Mouse (Mus musculus): Measurements from ENCODE around the gene Ftsj3. TPM values are rescaled to one million over a fixed set of nuclear protein-coding genes. Genes with fewer than 3 reads are reported as not detected.

Gene Ftsj3
- polyA plus RNA-seq, 1 experiment, result 48.7 TPM

GRCm38 (mm10) chr11:106267871-106268270, 12.0 kb upstream of the Ftsj3 start:
- H3K79me3 ChIP-seq (ENCODE audit: low read depth), result peaks cover 32% of the 10 kb centered on the region
- no peaks in the 10 kb centered on the region for H3K27me3 ChIP-seq (ENCODE audit: control insufficient read depth, insufficient read depth, insufficient read length)
- no peak overlapping the region for H3ac ChIP-seq (ENCODE audit: control insufficient read depth, insufficient read length, low read depth)
- H3K4me3 ChIP-seq (ENCODE audit: insufficient read depth, poor library complexity, severe bottlenecking), result no peak overlapping the region
- H3K36me3 ChIP-seq (ENCODE audit: control insufficient read depth, insufficient read depth), result peaks cover 49% of the 10 kb centered on the region
- TF ChIP-seq MYOD1 (IDR thresholded peaks at IDR 0.05; ENCODE audit: control insufficient read depth, insufficient read length, low read depth) (no peak), FOSL1 (IDR thresholded peaks at IDR 0.05; ENCODE audit: insufficient read depth, low read length, poor library complexity, severe bottlenecking) (no peak), USF1 (IDR thresholded peaks at IDR 0.05; ENCODE audit: low read depth) (no peak), CEBPB (IDR thresholded peaks at IDR 0.05; ENCODE audit: low read depth) (no peak), MAX (IDR thresholded peaks at IDR 0.05) (no peak), CTCF (IDR thresholded peaks at IDR 0.05; ENCODE audit: control insufficient read depth, insufficient read depth, insufficient read length) (no peak), MYOG (IDR thresholded peaks at IDR 0.05; ENCODE audit: control insufficient read depth, extremely low read depth, insufficient read length) (no peak)
- peaks cover 53% of the 10 kb centered on the region for H3K79me2 ChIP-seq (ENCODE audit: control insufficient read depth, insufficient read depth)

DNA sequence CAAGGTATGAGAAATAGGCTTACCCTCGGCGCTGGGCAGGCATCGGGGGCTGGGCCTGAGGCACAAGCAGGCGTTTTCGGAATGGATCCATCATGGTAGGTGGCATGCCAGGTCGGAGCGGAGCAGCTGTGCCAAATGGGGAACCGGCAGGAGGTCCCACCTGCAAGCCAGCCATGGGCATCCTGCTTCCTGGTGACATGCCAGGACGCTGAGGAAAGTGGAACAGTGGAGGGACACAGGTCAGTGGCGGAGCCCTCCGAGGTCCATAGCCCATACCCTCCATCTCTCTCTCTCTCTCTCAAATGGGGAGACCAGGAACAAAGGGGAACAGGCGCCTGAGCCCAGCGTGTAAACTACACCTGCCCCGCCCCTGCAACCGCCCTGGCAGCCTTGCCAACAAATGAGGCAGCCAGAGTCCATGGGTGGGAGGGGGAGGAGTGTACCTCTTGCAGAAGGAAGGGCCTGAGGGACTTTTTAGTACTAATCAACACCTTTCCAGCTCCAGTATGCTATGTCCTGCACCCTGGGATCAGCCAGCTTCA, 11.5 kb upstream of the Ftsj3 start:
- Histone ChIP-seq H3K4me3 (ENCODE audit: insufficient read depth, poor library complexity, severe bottlenecking) (no peak overlapping the region), H3K79me2 (ENCODE audit: control insufficient read depth, insufficient read depth) (peaks cover 51% of the 10 kb centered on the region), H3K27me3 (ENCODE audit: control insufficient read depth, insufficient read depth, insufficient read length) (no peaks in the 10 kb centered on the region), H3K79me3 (ENCODE audit: low read depth) (peaks cover 32% of the 10 kb centered on the region), H3ac (ENCODE audit: control insufficient read depth, insufficient read length, low read depth) (no peak overlapping the region), H3K36me3 (ENCODE audit: control insufficient read depth, insufficient read depth) (peaks cover 54% of the 10 kb centered on the region)
- TF ChIP-seq MAX (IDR thresholded peaks at IDR 0.05) (no peak), MYOG (IDR thresholded peaks at IDR 0.05; ENCODE audit: control insufficient read depth, extremely low read depth, insufficient read length) (no peak)

GRCm38 (mm10) chr11:106266431-106266830, 10.6 kb upstream of the Ftsj3 start:
- Histone ChIP-seq H3K4me3 (ENCODE audit: insufficient read depth, poor library complexity, severe bottlenecking) (no peak overlapping the region), H3K36me3 (ENCODE audit: control insufficient read depth, insufficient read depth) (peaks cover 63% of the 10 kb centered on the region)

GRCm38 (mm10) chr11:106265570-106265969, 9.7 kb upstream of the Ftsj3 start:
- Histone ChIP-seq H3K36me3 (ENCODE audit: control insufficient read depth, insufficient read depth) (peaks cover 72% of the 10 kb centered on the region), H3ac (ENCODE audit: control insufficient read depth, insufficient read length, low read depth) (no peak overlapping the region), H3K79me2 (ENCODE audit: control insufficient read depth, insufficient read depth) (peaks cover 45% of the 10 kb centered on the region), H3K4me3 (ENCODE audit: insufficient read depth, poor library complexity, severe bottlenecking) (no peak overlapping the region), H3K27me3 (ENCODE audit: control insufficient read depth, insufficient read depth, insufficient read length) (no peaks in the 10 kb centered on the region), H3K79me3 (ENCODE audit: low read depth) (peaks cover 24% of the 10 kb centered on the region)
- TF ChIP-seq MAX (IDR thresholded peaks at IDR 0.05) (no peak), MYOD1 (IDR thresholded peaks at IDR 0.05; ENCODE audit: control insufficient read depth, insufficient read length, low read depth) (no peak), FOSL1 (IDR thresholded peaks at IDR 0.05; ENCODE audit: insufficient read depth, low read length, poor library complexity, severe bottlenecking) (no peak), MYOG (IDR thresholded peaks at IDR 0.05; ENCODE audit: control insufficient read depth, extremely low read depth, insufficient read length) (no peak), CTCF (IDR thresholded peaks at IDR 0.05; ENCODE audit: control insufficient read depth, insufficient read depth, insufficient read length) (no peak), CEBPB (IDR thresholded peaks at IDR 0.05; ENCODE audit: low read depth) (no peak), USF1 (IDR thresholded peaks at IDR 0.05; ENCODE audit: low read depth) (no peak)

More at GRCm38 (mm10) chr11:106266431-106266830, 10.6 kb upstream of the Ftsj3 start:
- Histone ChIP-seq H3K79me2 (ENCODE audit: control insufficient read depth, insufficient read depth) (peaks cover 45% of the 10 kb centered on the region), H3ac (ENCODE audit: control insufficient read depth, insufficient read length, low read depth) (no peak overlapping the region), H3K27me3 (ENCODE audit: control insufficient read depth, insufficient read depth, insufficient read length) (no peaks in the 10 kb centered on the region), H3K79me3 (ENCODE audit: low read depth) (peaks cover 26% of the 10 kb centered on the region)
- TF ChIP-seq MYOG (IDR thresholded peaks at IDR 0.05; ENCODE audit: control insufficient read depth, extremely low read depth, insufficient read length) (no peak), CEBPB (IDR thresholded peaks at IDR 0.05; ENCODE audit: low read depth) (no peak), CTCF (IDR thresholded peaks at IDR 0.05; ENCODE audit: control insufficient read depth, insufficient read depth, insufficient read length) (no peak), MYOD1 (IDR thresholded peaks at IDR 0.05; ENCODE audit: control insufficient read depth, insufficient read length, low read depth) (no peak), FOSL1 (IDR thresholded peaks at IDR 0.05; ENCODE audit: insufficient read depth, low read length, poor library complexity, severe bottlenecking) (no peak), USF1 (IDR thresholded peaks at IDR 0.05; ENCODE audit: low read depth) (no peak), MAX (IDR thresholded peaks at IDR 0.05) (no peak)

- no peak overlapping the region for H3K4me3 ChIP-seq (ENCODE audit: insufficient read depth, poor library complexity, severe bottlenecking)
- no peak overlapping the region for H3ac ChIP-seq (ENCODE audit: control insufficient read depth, insufficient read length, low read depth)
- peaks cover 23% of the 10 kb centered on the region for H3K79me3 ChIP-seq (ENCODE audit: low read depth)
- no peaks in the 10 kb centered on the region for H3K27me3 ChIP-seq (ENCODE audit: control insufficient read depth, insufficient read depth, insufficient read length)
- peaks cover 74% of the 10 kb centered on the region for H3K36me3 ChIP-seq (ENCODE audit: control insufficient read depth, insufficient read depth)
- no peak for TF ChIP-seq MYOD1 (IDR thresholded peaks at IDR 0.05; ENCODE audit: control insufficient read depth, insufficient read length, low read depth)
- no peak for TF ChIP-seq CTCF (IDR thresholded peaks at IDR 0.05; ENCODE audit: control insufficient read depth, insufficient read depth, insufficient read length)
- TF ChIP-seq MYOG (IDR thresholded peaks at IDR 0.05; ENCODE audit: control insufficient read depth, extremely low read depth, insufficient read length), result no peak
- no peak for TF ChIP-seq MAX (IDR thresholded peaks at IDR 0.05)
- no peak for TF ChIP-seq USF1 (IDR thresholded peaks at IDR 0.05; ENCODE audit: low read depth)
- peaks cover 45% of the 10 kb centered on the region for H3K79me2 ChIP-seq (ENCODE audit: control insufficient read depth, insufficient read depth)
These were observed 9.1 kb upstream of the Ftsj3 start for GRCm38 (mm10) chr11:106264988-106265387.

GRCm38 (mm10) chr11:106263963-106264362, 8.1 kb upstream of the Ftsj3 start:
- Histone ChIP-seq H3K79me2 (ENCODE audit: control insufficient read depth, insufficient read depth) (peaks cover 42% of the 10 kb centered on the region), H3K27me3 (ENCODE audit: control insufficient read depth, insufficient read depth, insufficient read length) (no peaks in the 10 kb centered on the region), H3ac (ENCODE audit: control insufficient read depth, insufficient read length, low read depth) (no peak overlapping the region), H3K79me3 (ENCODE audit: low read depth) (peaks cover 24% of the 10 kb centered on the region), H3K4me3 (ENCODE audit: insufficient read depth, poor library complexity, severe bottlenecking) (no peak overlapping the region), H3K36me3 (ENCODE audit: control insufficient read depth, insufficient read depth) (peaks cover 80% of the 10 kb centered on the region)
- TF ChIP-seq CTCF (IDR thresholded peaks at IDR 0.05; ENCODE audit: control insufficient read depth, insufficient read depth, insufficient read length), result no peak

Measured in C2C12 (cell line).